10 mouse cellular contexts compared by ENCODE assay signal in the genomic region with DNA sequence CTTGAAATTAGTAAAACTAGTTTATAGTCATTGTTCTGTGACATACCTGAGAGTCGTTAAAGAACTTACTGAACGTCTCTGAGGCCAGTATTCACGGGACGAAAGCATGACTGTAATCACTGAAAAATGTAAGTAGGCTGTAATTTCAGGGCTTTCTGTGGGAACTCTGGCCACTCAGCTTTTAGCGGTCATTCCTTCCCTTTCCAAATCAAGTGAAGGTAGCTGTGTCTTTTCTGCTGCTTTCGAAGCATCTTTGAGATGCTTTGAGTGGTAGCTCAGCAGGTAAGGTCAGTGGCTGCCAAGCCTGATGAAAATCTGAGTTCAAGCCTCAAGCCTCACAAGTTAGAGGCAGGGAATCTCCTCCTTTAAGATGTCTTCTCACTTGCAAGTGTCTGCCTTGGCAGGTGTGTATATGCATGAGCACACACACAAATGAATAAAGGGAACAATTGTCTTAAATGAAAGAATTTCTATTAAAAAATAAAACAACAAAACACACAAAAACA. TPM values are rescaled to one million over a fixed set of nuclear protein-coding genes. Genes with fewer than 3 reads are reported as not detected.
DNase-seq lines count a peak whose midpoint lies in the region; ATAC-seq and TF ChIP-seq lines count a peak whose summit lies in the region.
"Had no signal": no experiment of that assay in that cellular context is flagged by ENCODE, and none has a peak within 500 bp of the region (broad histone marks: within the 10 kb centered on the region; RNA-seq: fewer than 3 reads in every experiment).

No protein-coding gene starts in this region.

- peak overlapping the region; percentile 42 for H3K4me3 ChIP-seq in layer of hippocampus, adult 2 months
- peak overlapping the region; percentile 79 for H3K4me3 ChIP-seq in bone marrow, adult 2 months (replicated peaks; ENCODE audit: control insufficient read depth, low read depth, low read length)
- peak overlapping the region; percentile 39 for H3K4me3 ChIP-seq in heart, embryonic 15.5 days
- H3K4me3 ChIP-seq in liver, embryonic 16.5 days (ENCODE audit: low read depth, low read length) = peak overlapping the region; percentile 39
- no peak overlapping the region for H3K4me3 ChIP-seq in hindbrain, embryonic 10.5 days

- H3K4me1 ChIP-seq in bone marrow, adult 2 months (ENCODE audit: control insufficient read depth, insufficient read depth, low read length) = no peaks in the 10 kb centered on the region; the same call in 1 of the 2 replicates
- H3K4me1 ChIP-seq in heart, embryonic 15.5 days (replicated peaks) = peaks cover 8% of the 10 kb centered on the region; the same call in 1 of the 2 replicates
- H3K4me1 ChIP-seq in liver, embryonic 16.5 days (ENCODE audit: control insufficient read depth, low read depth, low read length) = no peaks in the 10 kb centered on the region
- no peaks in the 10 kb centered on the region for H3K4me1 ChIP-seq in hindbrain, embryonic 10.5 days (replicated peaks)

- no peak for ATAC-seq in heart, embryonic 15.5 days (replicated peaks; ENCODE audit: insufficient number of reproducible peaks, insufficient read depth, low FRiP score, low read depth)
- no peak for ATAC-seq in liver, embryonic 16.5 days (ENCODE audit: low read depth)

- H3K4me2 ChIP-seq in heart, embryonic 15.5 days = peak overlapping the region; percentile 53
- H3K4me2 ChIP-seq in liver, embryonic 16.5 days (ENCODE audit: low read depth, low read length) = no peak overlapping the region

- peak overlapping the region; percentile 70 for H3K27ac ChIP-seq in layer of hippocampus, adult 2 months
- no peak overlapping the region; the same call in 1 of the 2 replicates for H3K27ac ChIP-seq in bone marrow, adult 2 months (ENCODE audit: control insufficient read depth, insufficient read depth, low read depth, low read length, poor library complexity)
- H3K27ac ChIP-seq in heart, embryonic 15.5 days = peak overlapping the region; percentile 80
- H3K27ac ChIP-seq in liver, embryonic 16.5 days (ENCODE audit: low read length) = no peak overlapping the region
- H3K27ac ChIP-seq in hindbrain, embryonic 10.5 days = no peak overlapping the region

- WGBS in bone marrow, adult 2 months = 10% methylated on average over 6 of the region's 6 CpGs
- 44% methylated on average over 6 of the region's 6 CpGs for WGBS in heart, embryonic 15.5 days
- 35% methylated on average over 6 of the region's 6 CpGs for WGBS in liver, embryonic 16.5 days (ENCODE audit: insufficient replicate concordance)
- 74% methylated on average over 6 of the region's 6 CpGs for WGBS in hindbrain, embryonic 10.5 days

- no peaks in the 10 kb centered on the region for H3K9me3 ChIP-seq in heart, embryonic 15.5 days (replicated peaks)
- no peaks in the 10 kb centered on the region for H3K9me3 ChIP-seq in liver, embryonic 16.5 days (replicated peaks; ENCODE audit: control insufficient read depth, low read length)
- H3K9me3 ChIP-seq in hindbrain, embryonic 10.5 days = no peaks in the 10 kb centered on the region

- DNase-seq in layer of hippocampus, adult 2 months (ENCODE audit: low spot score in 2 of 2) = no peak
- no peak for DNase-seq in layer of hippocampus, adult 8-10 months (ENCODE audit: low spot score in 2 of 2)
- DNase-seq in c-Kit-positive CD71-positive TER-119-positive erythroid progenitor cells, embryonic 14.5 days (ENCODE audit: low spot score) = no peak
- no peak for DNase-seq in spleen, postnatal 14 days (ENCODE audit: low spot score in 2 of 2)
- DNase-seq in hindbrain, embryonic 10.5 days (ENCODE audit: low spot score) = no peak
- DNase-seq: left cerebral cortex, postnatal 4 days had no signal

- no peak for TF ChIP-seq POLR2A in bone marrow, adult 2 months (IDR thresholded peaks at IDR 0.05; ENCODE audit: borderline replicate concordance, control insufficient read depth, low read depth, low read length)

- TF ChIP-seq CTCF in layer of hippocampus, adult 2 months (conservative IDR thresholded peaks at IDR 0.05) = no peak
- TF ChIP-seq CTCF in bone marrow, adult 2 months (IDR thresholded peaks at IDR 0.05; ENCODE audit: control insufficient read depth, insufficient read depth, low read length) = no peak

- H3K36me3 ChIP-seq in heart, embryonic 15.5 days = no peaks in the 10 kb centered on the region
- H3K36me3 ChIP-seq in liver, embryonic 16.5 days (ENCODE audit: control insufficient read depth, insufficient read depth) = no peaks in the 10 kb centered on the region
- no peaks in the 10 kb centered on the region for H3K36me3 ChIP-seq in hindbrain, embryonic 10.5 days

- no peak overlapping the region for H3K9ac ChIP-seq in heart, embryonic 15.5 days
- no peak overlapping the region for H3K9ac ChIP-seq in liver, embryonic 16.5 days (ENCODE audit: low read depth, low read length)

- H3K27me3 ChIP-seq in heart, embryonic 15.5 days = no peaks in the 10 kb centered on the region
- no peaks in the 10 kb centered on the region for H3K27me3 ChIP-seq in liver, embryonic 16.5 days (ENCODE audit: control insufficient read depth, insufficient read depth, low read depth, low read length)
- no peaks in the 10 kb centered on the region for H3K27me3 ChIP-seq in hindbrain, embryonic 10.5 days (ENCODE audit: insufficient read depth, poor library complexity, severe bottlenecking)

RNA-seq across cellular contexts. Expression of a gene that starts 0.8 kb away (rescaled TPM):
- total RNA-seq in layer of hippocampus, adult 2 months (2021) = 1 to 10 TPM; 1.8 to 2.0 TPM
- 1 to 10 TPM; 2.9 to 5.1 (median 4.1) TPM for total RNA-seq in layer of hippocampus, adult 8-10 months (2022)
- polyA plus RNA-seq in bone marrow, adult 2 months (2011; ENCODE audit: insufficient read depth, insufficient read length, low replicate concordance, missing spikeins) = 1.1 TPM in 2 replicates
- polyA plus RNA-seq in heart, embryonic 15.5 days (2015; fragmentation: Nextera tagmentation; extraction: Ambion mirVana) = 3.0 and 3.3 TPM in 2 replicates
- polyA plus RNA-seq in liver, embryonic 16.5 days (2015; fragmentation: Nextera tagmentation; extraction: Ambion mirVana) = 2.5 and 2.8 TPM in 2 replicates
- 0.88 and 0.99 TPM in 2 replicates for polyA plus RNA-seq in hindbrain, embryonic 10.5 days (2016; fragmentation: Nextera tagmentation; extraction: Ambion mirVana)
- total RNA-seq: MEL had no signal

Comparison
In these comparisons a context has a peak if more than half of its experiments do, and no peak if none do; other contexts are left out.
1. H3K27ac ChIP-seq: peak in layer of hippocampus, adult 2 months (single experiment) and heart, embryonic 15.5 days (single experiment); none in bone marrow, adult 2 months (single experiment), liver, embryonic 16.5 days (single experiment) and hindbrain, embryonic 10.5 days (single experiment).